Mouse (Mus musculus) embryonic facial prominence, embryonic 10.5 days (tissue): ENCODE measurements around the gene BC030870. TPM values are rescaled to one million over a fixed set of nuclear protein-coding genes. Genes with fewer than 3 reads are reported as not detected.

Experiments used
- DNase-seq: peaks from one replicate; pipeline ENCODE4 v3.0.0-alpha.2; 2017; ENCODE audit warnings: low spot score
- H3K27ac ChIP-seq: fragments of 300-500 bp; sonication (generic); replicated peaks from 2 replicates; pipeline ENCODE4 v1.5.1; 2016; ENCODE audit warnings: mild to moderate bottlenecking
- H3K27me3 ChIP-seq: fragments of 300-500 bp; sonication (generic); replicated peaks from 2 replicates; pipeline ENCODE4 v1.6.1; 2016; ENCODE audit warnings: low read depth, mild to moderate bottlenecking; ENCODE audit not compliant: poor library complexity, severe bottlenecking
- H3K36me3 ChIP-seq: fragments of 300-500 bp; sonication (generic); replicated peaks from 2 replicates; pipeline ENCODE4 v1.6.1; 2016; ENCODE audit warnings: mild to moderate bottlenecking, moderate library complexity
- H3K4me1 ChIP-seq: fragments of 300-500 bp; sonication (generic); 2 replicates; pipeline ENCODE4 v1.6.1; 2016
- H3K4me3 ChIP-seq: fragments of 300-500 bp; sonication (generic); 2 replicates; pipeline ENCODE4 v1.5.1; 2016; ENCODE audit warnings: mild to moderate bottlenecking, moderate library complexity
- H3K9me3 ChIP-seq: fragments of 300-500 bp; sonication (generic); 2 replicates; pipeline ENCODE4 v1.6.1; 2016; ENCODE audit warnings: mild to moderate bottlenecking
- WGBS: fragments of 180-500 bp; shearing (Covaris S2); methylation state at CpG from one replicate; pipeline ENCODE4 v1.1.7; 2016; 5-methylcytosine and 5-hydroxymethylcytosine counted together
- polyA plus RNA-seq: library from polyadenylated mRNA; unstranded; fragments of >200 nt; fragmentation: Nextera tagmentation; extraction: Ambion mirVana; gene quantifications from 2 replicates; pipeline ENCODE4 v1.2.1, GENCODE M21; 2016

BC030870 gene
- polyA plus RNA-seq, 1 experiment from 2014 or later, result not detected

DNA sequence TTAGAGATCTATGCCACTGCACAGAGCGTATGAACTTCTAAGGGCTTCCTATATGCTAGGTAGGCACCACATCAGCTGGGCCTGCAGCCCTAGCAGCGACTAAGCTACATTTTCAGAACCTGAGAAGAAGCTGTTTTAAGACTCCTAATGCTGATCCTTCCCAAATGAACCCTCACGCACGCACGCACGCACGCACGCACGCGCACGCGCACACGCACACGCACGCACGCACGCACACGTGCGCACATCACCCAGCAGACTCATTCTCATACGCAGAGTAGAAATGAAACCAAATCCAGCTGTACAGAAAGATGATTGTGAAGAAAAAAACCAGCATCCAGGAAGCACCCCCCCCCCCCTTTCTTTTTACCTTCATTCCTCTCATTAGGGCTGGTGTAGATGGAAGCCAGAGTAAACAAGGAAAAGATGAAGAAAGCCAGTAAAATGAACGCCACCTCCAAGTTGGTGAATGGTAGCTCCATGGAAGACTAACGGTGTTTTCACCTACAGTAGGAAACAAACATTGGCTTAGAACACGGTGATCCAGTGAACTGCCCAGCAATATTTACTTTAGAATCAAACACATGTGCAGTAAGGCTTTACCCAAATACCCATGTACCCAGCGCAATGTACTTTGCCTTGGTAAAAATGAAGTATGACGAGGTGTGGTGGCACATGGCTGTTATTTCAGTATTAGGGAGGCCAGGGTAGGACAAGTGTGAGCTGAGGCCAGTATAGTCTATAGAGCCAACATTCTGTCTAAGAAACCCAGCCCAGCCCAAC lies 21.2 kb downstream of the BC030870 start:
- no peak for DNase-seq
- H3K4me3 ChIP-seq, result no peak overlapping the region
- no peaks in the 10 kb centered on the region for H3K9me3 ChIP-seq
- H3K27me3 ChIP-seq, result no peaks in the 10 kb centered on the region
- H3K27ac ChIP-seq, result no peak overlapping the region
- no peaks in the 10 kb centered on the region for H3K36me3 ChIP-seq
- 93% methylated on average over 25 of the region's 25 CpGs for WGBS
- H3K4me1 ChIP-seq, result no peaks in the 10 kb centered on the region

DNA sequence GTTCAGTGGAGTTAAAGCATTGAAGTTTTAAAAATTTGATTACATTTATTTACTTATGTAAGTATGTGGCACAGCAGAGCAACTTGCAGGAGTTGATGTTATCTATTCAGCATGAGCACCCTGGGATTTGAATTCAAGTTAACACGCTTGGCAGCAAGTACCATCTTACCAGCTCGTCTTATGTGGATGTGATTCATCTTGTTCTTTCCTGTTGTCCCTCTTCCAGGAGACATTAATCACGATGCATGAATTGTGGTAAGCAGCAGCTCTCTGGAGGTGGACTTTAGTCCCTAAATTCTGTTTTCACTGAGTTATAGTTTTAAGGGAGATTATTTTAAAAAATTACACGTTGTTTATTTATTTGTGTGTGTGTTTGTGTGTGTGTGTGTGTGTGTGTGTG lies 25.3 kb downstream of the BC030870 start:
- Histone ChIP-seq H3K27ac (no peak overlapping the region), H3K4me3 (no peak overlapping the region), H3K27me3 (no peaks in the 10 kb centered on the region), H3K36me3 (no peaks in the 10 kb centered on the region), H3K4me1 (no peaks in the 10 kb centered on the region), H3K9me3 (no peaks in the 10 kb centered on the region)
- DNase-seq, result no peak
- WGBS, result 79% methylated on average over 4 of the region's 4 CpGs

- no peak overlapping the region for H3K27ac ChIP-seq
- DNase-seq, result no peak
- no peaks in the 10 kb centered on the region for H3K9me3 ChIP-seq
- H3K4me3 ChIP-seq, result no peak overlapping the region
- H3K27me3 ChIP-seq, result no peaks in the 10 kb centered on the region
- H3K4me1 ChIP-seq, result no peaks in the 10 kb centered on the region
- WGBS, result 91% methylated on average over 7 of the region's 7 CpGs
- H3K36me3 ChIP-seq, result no peaks in the 10 kb centered on the region
Measured at GRCm38 (mm10) chr8:65103632-65104031, 25.7 kb downstream of the BC030870 start.

DNA sequence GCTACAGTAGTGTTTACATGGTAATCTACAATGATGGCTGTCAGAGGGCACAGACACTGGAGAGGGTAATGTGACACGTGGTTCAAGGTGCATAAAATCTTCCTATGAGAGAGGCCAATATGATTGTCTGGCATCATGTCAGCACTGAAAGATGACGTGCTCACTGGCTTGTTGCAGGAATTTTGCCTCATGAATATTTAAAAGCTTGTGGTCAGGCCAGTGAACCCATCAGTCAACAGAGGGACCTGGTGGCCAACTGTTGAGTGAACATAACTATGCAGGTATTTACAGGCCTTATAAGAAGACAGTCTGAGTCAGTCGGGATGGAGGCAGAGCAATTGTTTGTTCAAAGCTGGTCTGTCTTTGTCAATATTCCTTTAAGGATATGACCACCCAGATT lies 29.6 kb downstream of the BC030870 start:
- 74% methylated on average over 3 of the region's 3 CpGs for WGBS
- no peaks in the 10 kb centered on the region for H3K9me3 ChIP-seq
- no peak for DNase-seq
- no peak overlapping the region for H3K4me3 ChIP-seq
- H3K27ac ChIP-seq, result no peak overlapping the region
- no peaks in the 10 kb centered on the region for H3K27me3 ChIP-seq
- no peaks in the 10 kb centered on the region for H3K36me3 ChIP-seq
- H3K4me1 ChIP-seq, result no peaks in the 10 kb centered on the region

DNA sequence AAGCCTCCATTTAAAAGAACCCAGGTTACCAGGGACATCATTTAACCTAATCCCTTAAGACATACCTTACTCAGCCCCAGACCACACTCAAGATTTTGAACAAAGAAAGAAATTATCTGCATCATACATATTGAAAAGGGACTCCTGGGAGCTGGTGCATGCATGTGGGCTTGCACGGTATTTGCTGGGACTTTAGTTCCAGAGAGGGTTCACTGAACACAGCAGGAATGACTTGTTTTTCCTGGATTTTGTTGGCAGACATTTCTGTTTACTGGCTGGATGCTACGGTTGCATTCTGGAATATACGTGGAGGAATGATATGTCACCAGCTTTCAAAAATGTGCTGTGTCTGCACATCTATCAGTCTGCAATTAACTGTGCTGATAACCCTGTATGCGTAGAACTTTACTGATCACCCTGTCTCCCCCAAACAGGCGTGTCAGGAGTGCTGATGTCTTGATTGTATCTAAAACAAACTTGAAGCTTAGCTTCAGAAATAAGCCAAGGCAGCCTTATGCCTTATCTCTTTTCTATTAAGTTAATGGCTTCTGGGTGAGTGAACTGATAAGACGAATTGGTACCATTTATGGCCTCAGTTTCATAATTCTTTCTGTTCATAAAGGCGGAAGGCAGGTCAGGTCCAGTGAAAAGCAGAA lies 31.5 kb downstream of the BC030870 start:
- Histone ChIP-seq H3K4me3 (no peak overlapping the region), H3K36me3 (no peaks in the 10 kb centered on the region), H3K27ac (no peak overlapping the region), H3K4me1 (no peaks in the 10 kb centered on the region), H3K27me3 (no peaks in the 10 kb centered on the region), H3K9me3 (no peaks in the 10 kb centered on the region)
- no peak for DNase-seq
- WGBS, result 87% methylated on average over 7 of the region's 7 CpGs

- no peaks in the 10 kb centered on the region for H3K4me1 ChIP-seq
- H3K27ac ChIP-seq, result no peak overlapping the region
- WGBS, result 85% methylated on average over 7 of the region's 7 CpGs
- no peak overlapping the region for H3K4me3 ChIP-seq
- no peak for DNase-seq
- H3K9me3 ChIP-seq, result no peaks in the 10 kb centered on the region
- H3K36me3 ChIP-seq, result no peaks in the 10 kb centered on the region
- no peaks in the 10 kb centered on the region for H3K27me3 ChIP-seq
Measured at GRCm38 (mm10) chr8:65089781-65090180, 39.6 kb downstream of the BC030870 start.

DNA sequence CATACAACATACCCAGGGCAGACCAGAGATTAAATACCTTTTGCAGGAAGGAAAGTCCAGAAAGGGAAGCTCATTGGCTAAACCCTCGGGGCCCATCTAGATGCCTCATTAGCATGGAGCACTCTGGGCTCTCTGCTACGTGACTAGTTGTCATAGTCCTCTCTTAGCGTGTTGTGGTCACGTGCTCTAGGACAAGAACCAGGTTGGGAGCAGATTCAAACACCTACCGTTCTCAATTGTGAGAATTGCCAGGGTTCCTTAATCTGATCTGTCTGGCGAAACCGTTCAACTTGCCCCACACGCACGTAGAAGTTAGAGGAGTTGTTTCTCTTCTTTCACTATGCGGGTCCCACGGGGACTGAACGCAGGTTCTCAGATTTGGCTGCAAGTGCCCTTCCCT lies 41.2 kb downstream of the BC030870 start:
- no peaks in the 10 kb centered on the region for H3K9me3 ChIP-seq
- H3K4me3 ChIP-seq, result no peak overlapping the region
- no peak overlapping the region for H3K27ac ChIP-seq
- H3K27me3 ChIP-seq, result no peaks in the 10 kb centered on the region
- WGBS, result 84% methylated on average over 12 of the region's 12 CpGs
- no peak for DNase-seq
- H3K4me1 ChIP-seq, result no peaks in the 10 kb centered on the region
- no peaks in the 10 kb centered on the region for H3K36me3 ChIP-seq

GRCm38 (mm10) chr8:65087711-65088110 lies 41.7 kb downstream of the BC030870 start:
- Histone ChIP-seq H3K4me3 (no peak overlapping the region), H3K27ac (no peak overlapping the region), H3K36me3 (no peaks in the 10 kb centered on the region), H3K9me3 (no peaks in the 10 kb centered on the region), H3K27me3 (no peaks in the 10 kb centered on the region), H3K4me1 (no peaks in the 10 kb centered on the region)
- no peak for DNase-seq
- WGBS, result 89% methylated on average over 8 of the region's 8 CpGs

GRCm38 (mm10) chr8:65085680-65086079 lies 43.7 kb downstream of the BC030870 start:
- WGBS, result 71% methylated on average over 2 of the region's 2 CpGs

GRCm38 (mm10) chr8:65080731-65081130 lies 48.6 kb downstream of the BC030870 start:
- 88% methylated on average over 9 of the region's 9 CpGs for WGBS
- Histone ChIP-seq H3K9me3 (no peaks in the 10 kb centered on the region), H3K4me3 (no peak overlapping the region), H3K27me3 (no peaks in the 10 kb centered on the region), H3K36me3 (no peaks in the 10 kb centered on the region), H3K27ac (no peak overlapping the region), H3K4me1 (no peaks in the 10 kb centered on the region)
- DNase-seq, result no peak

More at GRCm38 (mm10) chr8:65085680-65086079, 43.7 kb downstream of the BC030870 start:
- no peaks in the 10 kb centered on the region for H3K27me3 ChIP-seq
- no peaks in the 10 kb centered on the region for H3K4me1 ChIP-seq
- no peak overlapping the region for H3K27ac ChIP-seq
- DNase-seq, result no peak
- no peak overlapping the region for H3K4me3 ChIP-seq
- H3K36me3 ChIP-seq, result no peaks in the 10 kb centered on the region
- no peaks in the 10 kb centered on the region for H3K9me3 ChIP-seq

GRCm38 (mm10) chr8:65074733-65075132 lies 54.6 kb downstream of the BC030870 start, which contains the start of gene Gm10663:
Gm10663 (plus strand) TSS chr8:65075033.
- DNase-seq, result no peak
- Histone ChIP-seq H3K9me3 (no peaks in the 10 kb centered on the region), H3K27me3 (no peaks in the 10 kb centered on the region), H3K4me1 (no peaks in the 10 kb centered on the region), H3K27ac (no peak within 1 kb of the TSS), H3K4me3 (no peak within 1 kb of the TSS), H3K36me3 (no peaks in the 10 kb centered on the region)
- WGBS, result 92% methylated on average over 2 of the region's 2 CpGs

DNA sequence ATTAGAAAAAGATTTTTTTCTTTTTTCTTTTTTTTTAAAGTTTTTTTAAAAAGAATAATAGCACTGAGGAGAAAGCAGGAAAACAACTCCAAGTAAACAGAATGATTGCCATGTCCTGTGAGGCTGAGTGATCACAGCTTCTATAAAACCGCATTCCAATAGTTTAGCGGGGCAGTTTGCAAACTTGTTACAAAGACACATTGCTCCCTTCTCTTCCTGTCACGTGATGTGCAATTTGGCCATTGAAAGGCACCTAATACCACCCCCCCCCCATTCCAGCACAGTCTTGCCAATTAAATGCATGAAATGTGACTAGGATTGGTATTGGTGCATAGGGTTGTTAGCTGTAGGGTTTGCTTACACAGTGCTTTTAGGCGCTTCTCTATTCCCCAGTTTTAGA lies 58.4 kb downstream of the BC030870 start:
- Histone ChIP-seq H3K4me3 (no peak overlapping the region), H3K4me1 (no peaks in the 10 kb centered on the region), H3K9me3 (no peaks in the 10 kb centered on the region), H3K36me3 (no peaks in the 10 kb centered on the region), H3K27ac (no peak overlapping the region), H3K27me3 (no peaks in the 10 kb centered on the region)
- 80% methylated on average over 4 of the region's 4 CpGs for WGBS
- DNase-seq, result no peak

DNA sequence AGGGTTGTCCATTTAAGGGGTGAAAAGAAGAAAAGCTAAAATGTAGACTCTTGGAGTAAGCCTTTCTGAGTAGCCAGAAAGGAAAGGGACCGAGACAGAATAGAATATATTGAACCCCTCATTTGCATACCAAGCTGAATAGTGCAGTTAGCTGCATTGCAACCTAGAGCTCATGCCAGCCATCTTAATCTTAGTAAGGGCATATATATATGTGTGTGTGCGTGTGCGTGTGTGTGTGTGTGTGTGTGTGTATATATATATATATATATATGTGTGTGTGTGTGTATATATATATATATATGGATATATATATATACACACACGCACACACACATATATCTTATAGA lies 60.9 kb downstream of the BC030870 start:
- no peak overlapping the region for H3K4me3 ChIP-seq
- no peak overlapping the region for H3K27ac ChIP-seq
- H3K27me3 ChIP-seq, result no peaks in the 10 kb centered on the region
- H3K36me3 ChIP-seq, result no peaks in the 10 kb centered on the region
- WGBS, result 86% methylated on average over 4 of the region's 4 CpGs
- no peaks in the 10 kb centered on the region for H3K9me3 ChIP-seq
- no peak for DNase-seq
- no peaks in the 10 kb centered on the region for H3K4me1 ChIP-seq
